Mouse (Mus musculus): ENCODE data around the gene Foxj1. TPM values are rescaled to one million over a fixed set of nuclear protein-coding genes. Genes with fewer than 3 reads are reported as not detected.

Gene Foxj1
- polyA plus RNA-seq, 1 experiment from 2014 or later = 7.3 TPM

GRCm38 (mm10) chr11:116318719-116319659, 16.2 kb downstream of the Foxj1 start:
- Histone ChIP-seq H3K9ac (ENCODE audit: low read length) (peak overlapping the region; percentile 67), H3K36me3 (ENCODE audit: control insufficient read depth, insufficient read depth, low read length) (no peaks in the 10 kb centered on the region), H3K9me3 (replicated peaks; ENCODE audit: control insufficient read depth, low read length) (no peaks in the 10 kb centered on the region), H3K4me3 (ENCODE audit: low read depth, low read length) (peak overlapping the region; percentile 35), H3K27me3 (replicated peaks; ENCODE audit: control insufficient read depth, insufficient read depth, low read length) (no peaks in the 10 kb centered on the region), H3K4me2 (ENCODE audit: low read length) (peak overlapping the region; percentile 93), H3K4me1 (ENCODE audit: control insufficient read depth, insufficient read depth, low read length) (peaks cover 4% of the 10 kb centered on the region), H3K27ac (ENCODE audit: low read depth, low read length) (no peak overlapping the region)
- DNase-seq (ENCODE audit: low spot score) = peak; percentile 80
- ATAC-seq = peak; percentile 95
- WGBS = 1% methylated on average over 41 of the region's 41 CpGs

GRCm38 (mm10) chr11:116312359-116312758, 22.8 kb downstream of the Foxj1 start:
- H3K9ac ChIP-seq (ENCODE audit: low read length) = no peak overlapping the region

DNA sequence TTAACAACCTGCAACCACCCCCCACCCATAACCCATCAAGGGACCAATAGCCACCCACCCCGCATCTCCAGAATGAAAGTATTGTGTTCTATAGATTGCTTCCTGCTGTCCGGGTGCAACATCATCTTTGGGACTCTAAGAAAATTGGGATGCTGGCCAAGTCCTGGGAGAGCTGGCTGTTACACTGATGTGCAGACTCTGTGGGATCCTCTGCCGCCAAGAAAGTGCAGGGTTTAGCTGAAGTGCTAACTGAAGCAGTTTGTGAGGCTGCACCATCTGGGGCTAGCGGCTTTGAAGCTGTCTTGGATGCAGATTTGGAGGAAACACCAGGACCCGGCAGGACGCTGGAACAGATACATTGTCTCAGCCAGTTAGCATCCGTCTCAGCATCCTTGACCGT, 24.0 kb downstream of the Foxj1 start:
- Histone ChIP-seq H3K9me3 (replicated peaks; ENCODE audit: control insufficient read depth, low read length) (no peaks in the 10 kb centered on the region), H3K4me2 (ENCODE audit: low read length) (no peak overlapping the region), H3K9ac (ENCODE audit: low read length) (no peak overlapping the region), H3K27me3 (replicated peaks; ENCODE audit: control insufficient read depth, insufficient read depth, low read length) (no peaks in the 10 kb centered on the region), H3K27ac (ENCODE audit: low read depth, low read length) (peak overlapping the region; percentile 44; the same call in 1 of the 2 replicates), H3K4me3 (ENCODE audit: low read depth, low read length) (no peak overlapping the region), H3K4me1 (ENCODE audit: control insufficient read depth, insufficient read depth, low read length) (0 out of 2 replicates have a peak, but pooled peaks cover 4% of the 10 kb centered on the region), H3K36me3 (ENCODE audit: control insufficient read depth, insufficient read depth, low read length) (no peaks in the 10 kb centered on the region)
- ATAC-seq (no peak), DNase-seq (ENCODE audit: low spot score) (peak; percentile 74)
- WGBS = 37% methylated on average over 8 of the region's 8 CpGs

More at GRCm38 (mm10) chr11:116312359-116312758, 22.8 kb downstream of the Foxj1 start:
- Histone ChIP-seq H3K4me1 (ENCODE audit: control insufficient read depth, insufficient read depth, low read length) (no peaks in the 10 kb centered on the region), H3K36me3 (ENCODE audit: control insufficient read depth, insufficient read depth, low read length) (no peaks in the 10 kb centered on the region), H3K9me3 (replicated peaks; ENCODE audit: control insufficient read depth, low read length) (no peaks in the 10 kb centered on the region), H3K4me2 (ENCODE audit: low read length) (no peak overlapping the region), H3K27ac (ENCODE audit: low read depth, low read length) (no peak overlapping the region), H3K27me3 (replicated peaks; ENCODE audit: control insufficient read depth, insufficient read depth, low read length) (no peaks in the 10 kb centered on the region), H3K4me3 (ENCODE audit: low read depth, low read length) (no peak overlapping the region)
- 80% methylated on average over 8 of the region's 8 CpGs for WGBS
- no peak for ATAC-seq
- no peak for DNase-seq (ENCODE audit: low spot score)

DNA sequence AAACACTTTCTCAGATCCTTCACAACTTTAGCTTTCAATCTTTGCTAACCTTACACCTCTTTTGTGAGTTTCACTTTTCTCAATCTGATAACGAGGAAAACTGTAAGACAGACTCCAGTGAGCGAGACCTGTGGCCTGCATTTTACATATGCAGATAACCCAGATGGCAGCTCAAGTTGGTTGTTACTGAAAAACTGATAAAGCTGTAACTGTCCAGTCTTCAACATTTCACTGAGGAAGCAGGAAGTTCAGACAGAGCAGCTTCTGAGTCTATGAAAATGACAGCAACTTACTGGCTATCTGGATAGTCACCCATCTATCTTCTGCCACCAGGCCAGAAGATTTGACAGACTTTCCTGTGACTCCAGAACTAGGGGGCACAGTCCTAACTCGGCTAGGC, 25.6 kb downstream of the Foxj1 start:
- Histone ChIP-seq H3K4me1 (ENCODE audit: control insufficient read depth, insufficient read depth, low read length) (peaks cover 9% of the 10 kb centered on the region; the same call in 1 of the 2 replicates), H3K27me3 (replicated peaks; ENCODE audit: control insufficient read depth, insufficient read depth, low read length) (no peaks in the 10 kb centered on the region), H3K9me3 (replicated peaks; ENCODE audit: control insufficient read depth, low read length) (no peaks in the 10 kb centered on the region), H3K27ac (ENCODE audit: low read depth, low read length) (no peak overlapping the region), H3K4me2 (ENCODE audit: low read length) (no peak overlapping the region), H3K4me3 (ENCODE audit: low read depth, low read length) (no peak overlapping the region), H3K36me3 (ENCODE audit: control insufficient read depth, insufficient read depth, low read length) (peaks cover 5% of the 10 kb centered on the region), H3K9ac (ENCODE audit: low read length) (no peak overlapping the region)
- no peak for DNase-seq (ENCODE audit: low spot score)
- no peak for ATAC-seq
- 70% methylated on average over 3 of the region's 3 CpGs for WGBS

DNA sequence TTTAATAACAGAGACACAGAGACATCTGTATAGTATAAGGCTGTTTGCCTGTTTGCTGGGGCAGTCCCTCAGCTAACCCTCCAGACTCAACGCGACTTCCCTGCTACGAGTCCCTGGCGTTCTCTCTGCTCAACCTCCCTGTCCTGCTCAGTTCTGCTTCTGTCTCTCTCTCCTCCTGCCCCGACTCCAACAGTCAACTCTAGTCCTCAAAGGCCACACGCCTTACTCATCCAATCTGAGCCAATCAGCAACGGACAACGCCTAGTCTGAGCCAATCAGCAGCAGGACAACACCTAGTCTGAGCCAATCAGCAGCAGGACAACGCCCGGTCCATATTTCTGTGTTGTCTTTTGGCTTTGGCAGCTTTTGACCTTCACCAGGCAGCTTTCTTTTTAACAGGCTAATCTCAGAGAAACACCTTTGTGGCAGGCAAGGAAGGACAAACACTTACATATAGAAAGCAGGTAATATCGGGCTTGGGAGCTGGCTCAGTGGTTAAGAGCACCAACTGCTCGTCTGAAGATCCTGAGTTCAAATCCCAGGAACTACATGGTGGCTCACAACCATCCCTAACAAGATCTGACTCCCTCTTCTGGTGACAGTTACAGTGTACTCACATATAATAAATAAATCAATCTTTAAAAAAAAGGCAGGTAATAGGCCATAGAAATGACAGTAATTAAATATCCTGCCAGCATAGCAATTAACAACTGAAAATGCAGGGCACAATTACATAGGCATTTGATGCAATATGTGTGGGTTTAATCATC, 27.3 kb downstream of the Foxj1 start:
- Histone ChIP-seq H3K36me3 (ENCODE audit: control insufficient read depth, insufficient read depth, low read length) (peaks cover 22% of the 10 kb centered on the region), H3K4me1 (ENCODE audit: control insufficient read depth, insufficient read depth, low read length) (peaks cover 9% of the 10 kb centered on the region; the same call in 1 of the 2 replicates), H3K9me3 (replicated peaks; ENCODE audit: control insufficient read depth, low read length) (no peaks in the 10 kb centered on the region), H3K9ac (ENCODE audit: low read length) (no peak overlapping the region), H3K4me3 (ENCODE audit: low read depth, low read length) (no peak overlapping the region), H3K27ac (ENCODE audit: low read depth, low read length) (no peak overlapping the region), H3K27me3 (replicated peaks; ENCODE audit: control insufficient read depth, insufficient read depth, low read length) (no peaks in the 10 kb centered on the region), H3K4me2 (ENCODE audit: low read length) (no peak overlapping the region)
- DNase-seq (ENCODE audit: low spot score) = no peak
- ATAC-seq = no peak
- WGBS = 92% methylated on average over 12 of the region's 12 CpGs

GRCm38 (mm10) chr11:116307019-116307725, 28.0 kb downstream of the Foxj1 start, which contains the start of gene Exoc7:
Exoc7 (minus strand) TSS chr11:116307233.
- Histone ChIP-seq H3K27ac (ENCODE audit: low read depth, low read length) (peak within 1 kb of the TSS; percentile 14; the same call in 1 of the 2 replicates), H3K4me3 (ENCODE audit: low read depth, low read length) (peak within 1 kb of the TSS; percentile 74), H3K4me1 (ENCODE audit: control insufficient read depth, insufficient read depth, low read length) (peaks cover 9% of the 10 kb centered on the region; the same call in 1 of the 2 replicates), H3K27me3 (replicated peaks; ENCODE audit: control insufficient read depth, insufficient read depth, low read length) (no peaks in the 10 kb centered on the region), H3K9me3 (replicated peaks; ENCODE audit: control insufficient read depth, low read length) (no peaks in the 10 kb centered on the region), H3K4me2 (ENCODE audit: low read length) (peak within 1 kb of the TSS; percentile 90), H3K36me3 (ENCODE audit: control insufficient read depth, insufficient read depth, low read length) (peaks cover 29% of the 10 kb centered on the region), H3K9ac (ENCODE audit: low read length) (peak within 1 kb of the TSS; percentile 85)
- DNase-seq (ENCODE audit: low spot score) (no peak), ATAC-seq (peak; percentile 35; the same call in 1 of the 2 replicates)
- WGBS = 86% methylated on average over 10 of the region's 10 CpGs

DNA sequence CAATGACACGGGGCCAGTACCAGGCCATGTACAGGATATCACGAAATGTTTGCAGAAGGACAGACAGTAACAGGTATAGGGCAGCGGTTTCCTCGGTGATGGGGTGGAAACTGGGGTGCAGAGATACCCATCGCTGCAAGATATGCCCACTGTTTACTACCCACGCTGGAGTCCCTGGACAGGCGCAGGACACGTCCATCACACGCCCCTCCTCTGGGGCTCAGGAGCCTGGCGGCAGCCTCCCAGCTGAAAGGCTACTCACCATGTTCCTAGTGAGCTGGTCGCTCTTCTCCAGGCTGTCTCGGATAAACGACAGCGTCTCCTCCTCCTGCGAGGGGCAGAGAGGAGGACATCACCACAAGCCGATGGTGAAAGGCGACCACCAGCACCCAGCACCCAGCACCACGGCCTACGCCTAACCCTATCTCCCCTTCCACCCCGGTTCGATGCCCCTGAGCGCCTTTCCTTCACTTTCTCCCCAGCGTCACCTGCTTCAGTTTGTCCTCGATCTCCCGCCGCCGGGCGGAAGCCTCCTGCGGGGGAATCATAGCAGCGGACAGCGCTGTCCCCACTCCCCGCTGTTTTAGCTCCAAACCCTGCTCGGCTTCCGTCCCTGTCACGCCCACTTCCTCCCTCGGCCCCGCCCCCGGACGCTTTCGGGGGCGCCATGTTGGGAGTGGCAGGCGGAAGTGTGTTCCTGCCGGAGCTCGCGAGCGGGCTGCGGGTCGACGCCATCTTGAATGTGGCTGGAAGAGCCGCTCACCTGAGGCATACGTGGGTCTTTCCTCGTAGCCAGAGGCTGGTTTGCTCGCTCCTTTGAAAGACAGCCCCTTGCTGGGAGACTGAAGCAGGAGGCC, 28.8 kb downstream of the Foxj1 start:
- peak overlapping the region; percentile 85 for H3K9ac ChIP-seq (ENCODE audit: low read length)
- H3K36me3 ChIP-seq (ENCODE audit: control insufficient read depth, insufficient read depth, low read length) = peaks cover 38% of the 10 kb centered on the region
- ATAC-seq (peak; percentile 96), DNase-seq (ENCODE audit: low spot score) (peak; percentile 96)
- peak overlapping the region; percentile 14; the same call in 1 of the 2 replicates for H3K27ac ChIP-seq (ENCODE audit: low read depth, low read length)
- H3K4me2 ChIP-seq (ENCODE audit: low read length) = peak overlapping the region; percentile 90
- no peaks in the 10 kb centered on the region for H3K27me3 ChIP-seq (replicated peaks; ENCODE audit: control insufficient read depth, insufficient read depth, low read length)
- peak overlapping the region; percentile 74 for H3K4me3 ChIP-seq (ENCODE audit: low read depth, low read length)
- H3K9me3 ChIP-seq (replicated peaks; ENCODE audit: control insufficient read depth, low read length) = no peaks in the 10 kb centered on the region
- H3K4me1 ChIP-seq (ENCODE audit: control insufficient read depth, insufficient read depth, low read length) = peaks cover 9% of the 10 kb centered on the region; the same call in 1 of the 2 replicates
- 2% methylated on average over 50 of the region's 53 CpGs for WGBS

Measured in forebrain, embryonic 14.5 days (tissue).